Mouse (Mus musculus) CH12.LX (cell line): ENCODE data around the gene Il2rb. TPM values are rescaled to one million over a fixed set of nuclear protein-coding genes. Genes with fewer than 3 reads are reported as not detected.

Experiments
- DNase-seq: peaks from one replicate; pipeline ENCODE4 v3.0.0-alpha.2; 2013; ENCODE audit errors: extremely low read depth
- H3K27ac ChIP-seq: 2 replicates; pipeline ENCODE4 v1.5.1; 2012; ENCODE audit warnings: low read depth, mild to moderate bottlenecking, control low read depth, moderate library complexity; ENCODE audit not compliant: insufficient read depth
- H3K27me3 ChIP-seq: replicated peaks from 2 replicates; pipeline ENCODE3; 2012; ENCODE audit warnings: inconsistent platforms
- H3K36me3 ChIP-seq, 2 experiments: replicated peaks in 1 of 2; 2 replicates each; pipeline versions ENCODE3 to v1.6.1; 2012; ENCODE audit warnings: inconsistent platforms in 1 of 2, low read length in 1 of 2, mild to moderate bottlenecking in 1 of 2, mixed read lengths in 1 of 2, moderate library complexity in 1 of 2; ENCODE audit not compliant: control insufficient read depth in 1 of 2, insufficient read depth in 1 of 2
- H3K4me1 ChIP-seq, 2 experiments: 2 replicates each; pipeline ENCODE4 v1.6.1; 2012; ENCODE audit warnings: inconsistent platforms in 1 of 2, moderate library complexity in 1 of 2; ENCODE audit not compliant: insufficient read depth in 2 of 2, control insufficient read depth in 1 of 2
- H3K4me2 ChIP-seq: 2 replicates; pipeline ENCODE4 v1.6.1; 2012; ENCODE audit warnings: low read depth, mild to moderate bottlenecking, control low read depth; ENCODE audit not compliant: poor library complexity, insufficient read depth, severe bottlenecking
- H3K4me3 ChIP-seq, 3 experiments: fragments of 150-350 bp in 1 of 3; sonication (generic) in 1 of 3; replicated peaks in 1 of 3; 2 replicates each; pipeline versions ENCODE3 to v1.5.1; 2011 to 2012; ENCODE audit warnings: low read depth in 2 of 3, low read length in 2 of 3, mild to moderate bottlenecking in 2 of 3, moderate library complexity in 2 of 3, control low read depth in 1 of 3, improper control_type of control experiment in 1 of 3, inconsistent platforms in 1 of 3, mixed read lengths in 1 of 3; ENCODE audit not compliant: poor library complexity in 1 of 3
- H3K79me2 ChIP-seq: replicated peaks from 2 replicates; pipeline ENCODE4 v1.6.1; 2012; ENCODE audit warnings: mild to moderate bottlenecking, moderate library complexity; ENCODE audit not compliant: control insufficient read depth, poor library complexity, insufficient read depth, severe bottlenecking; ENCODE audit errors: extremely low read depth
- H3K9ac ChIP-seq: 2 replicates; pipeline ENCODE4 v1.6.1; 2012; ENCODE audit warnings: low read depth, mild to moderate bottlenecking, control low read depth, moderate library complexity; ENCODE audit not compliant: insufficient read depth
- H3K9me3 ChIP-seq: replicated peaks from 2 replicates; pipeline ENCODE3; 2012; ENCODE audit warnings: low read length, inconsistent platforms, mixed read lengths
- CHD2 ChIP-seq: IDR thresholded peaks from 2 replicates; pipeline ENCODE4 v1.6.1; 2011; ENCODE audit warnings: low read length, improper control_type of control experiment
- CTCF ChIP-seq, 2 experiments: IDR thresholded peaks in 1 of 2; conservative IDR thresholded peaks in 1 of 2; 2 replicates each; pipeline ENCODE4 v1.5.1; 2011 to 2012; ENCODE audit warnings: low read depth in 2 of 2, low read length in 2 of 2, improper control_type of control experiment in 1 of 2, inconsistent platforms in 1 of 2, mild to moderate bottlenecking in 1 of 2, moderate library complexity in 1 of 2
- ELF1 ChIP-seq: IDR thresholded peaks from 2 replicates; pipeline ENCODE4 v1.6.1; 2014; ENCODE audit warnings: low read depth, mild to moderate bottlenecking, inconsistent platforms, low read length, improper control_type of control experiment
- ETS1 ChIP-seq: conservative IDR thresholded peaks from 2 replicates; pipeline ENCODE4 v1.6.1; 2012; ENCODE audit warnings: low read depth, mild to moderate bottlenecking, inconsistent platforms, low read length, improper control_type of control experiment, moderate library complexity
- IRF4 ChIP-seq: IDR thresholded peaks from 2 replicates; pipeline ENCODE4 v1.6.1; 2014; ENCODE audit warnings: low read depth, mild to moderate bottlenecking, inconsistent platforms, low read length, improper control_type of control experiment
- JUN ChIP-seq: IDR thresholded peaks from 2 replicates; pipeline ENCODE4 v1.6.1; 2011; ENCODE audit warnings: low read depth, mild to moderate bottlenecking, low read length, improper control_type of control experiment, moderate library complexity; ENCODE audit not compliant: insufficient read depth
- MAFK ChIP-seq: IDR thresholded peaks from 2 replicates; pipeline ENCODE4 v1.6.1; 2011; ENCODE audit warnings: low read length, improper control_type of control experiment; ENCODE audit not compliant: insufficient replicate concordance
- MXI1 ChIP-seq: IDR thresholded peaks from 2 replicates; pipeline ENCODE4 v1.6.1; 2011; ENCODE audit warnings: mild to moderate bottlenecking, low read depth, low read length, improper control_type of control experiment
- PAX5 ChIP-seq: IDR thresholded peaks from 2 replicates; pipeline ENCODE4 v1.6.1; 2012; ENCODE audit warnings: low read length, inconsistent platforms, mixed read lengths
- RAD21 ChIP-seq: IDR thresholded peaks from 2 replicates; pipeline ENCODE4 v1.6.1; 2011; ENCODE audit warnings: low read depth, mild to moderate bottlenecking, low read length, improper control_type of control experiment, moderate library complexity
- SIN3A ChIP-seq: IDR thresholded peaks from 2 replicates; pipeline ENCODE4 v1.6.1; 2012; ENCODE audit warnings: low read length, improper control_type of control experiment, inconsistent platforms
- TBP ChIP-seq: conservative IDR thresholded peaks from 2 replicates; pipeline ENCODE4 v1.6.1; 2011; ENCODE audit warnings: low read depth, low read length, improper control_type of control experiment
- UBTF ChIP-seq: IDR thresholded peaks from 2 replicates; pipeline ENCODE4 v1.6.1; 2012; ENCODE audit warnings: low read depth, mild to moderate bottlenecking, inconsistent platforms, low read length, improper control_type of control experiment, moderate library complexity
- USF2 ChIP-seq: conservative IDR thresholded peaks from 2 replicates; pipeline ENCODE4 v1.6.1; 2011; ENCODE audit warnings: low read depth, low read length, improper control_type of control experiment
- ZMIZ1 ChIP-seq: IDR thresholded peaks from 2 replicates; pipeline ENCODE4 v1.6.1; 2012; ENCODE audit warnings: low read depth, mild to moderate bottlenecking, inconsistent platforms, low read length, improper control_type of control experiment
- ZNF384 ChIP-seq: IDR thresholded peaks from 2 replicates; pipeline ENCODE4 v1.6.1; 2012; ENCODE audit warnings: low read depth, low read length, improper control_type of control experiment, inconsistent platforms
- dilution Hi-C: fragments of 300-500 bp; cut with MboI; formaldehyde crosslinking; loops from 2 replicates; pipeline ENCODE4 v1.14.3; 2020; ENCODE audit warnings: low sequenced_read_pairs; ENCODE audit not compliant: extremely low pct_unique_long_range_greater_than_20kb, extremely low pct_ligation_motif_present
- in situ Hi-C: fragments of 300-500 bp; cut with MboI; formaldehyde crosslinking; loops from 3 replicates; pipeline ENCODE4 v1.14.3; 2019; ENCODE audit warnings: low sequenced_read_pairs, low pct_ligation_motif_present, low pct_unique_long_range_greater_than_20kb, mixed read lengths
- polyA plus RNA-seq: library from polyadenylated mRNA; unstranded; fragments of >175 nt; gene quantifications from 2 replicates; pipeline ENCODE4 v1.2.1, GENCODE M21; 2012; ENCODE audit warnings: low read depth; ENCODE audit not compliant: insufficient read length
- total RNA-seq, 2 experiments: library from RNA; depleted of rRNA; stranded (reverse); fragments of 300-350 nt in 1 of 2; fragments of >200 nt in 1 of 2; gene quantifications; 2 replicates each; pipeline ENCODE4 v1.2.3; 2012 to 2014

Gene Il2rb
- total and polyA plus RNA-seq, 3 experiments: 31.2 to 60.0 (median 32.1) TPM

DNA sequence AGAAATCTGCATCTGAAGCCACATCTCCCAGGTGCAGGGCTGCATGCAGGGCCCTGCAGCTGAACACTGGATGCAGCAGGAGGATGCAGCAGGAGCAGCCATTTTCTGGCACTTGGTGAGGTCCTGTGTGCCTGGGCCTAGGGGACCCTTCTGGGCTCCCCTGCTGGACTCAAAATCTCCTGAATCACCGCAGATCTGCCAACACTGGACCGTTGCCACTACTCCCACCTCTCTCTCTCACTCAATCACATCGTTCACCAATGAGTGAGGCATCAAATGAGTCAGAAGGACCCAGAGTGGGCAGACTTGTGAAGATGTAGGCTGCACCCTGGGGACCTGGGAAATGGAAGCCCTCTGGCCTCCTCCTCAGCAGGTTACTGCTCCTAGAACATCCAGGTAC is 46.0 kb upstream of the Il2rb start:
- no peaks in the 10 kb centered on the region for H3K9me3 ChIP-seq
- no peak for DNase-seq
- peaks cover 11% of the 10 kb centered on the region for H3K27me3 ChIP-seq
- dilution Hi-C loops (no loop called here), in situ Hi-C loops (loop anchor here (25.0 kb wide), 2 partner anchors 354 to 579 kb away; partner anchors contain the start of genes Eif3d and Foxred2)
- no peak overlapping the region for H3K4me3 ChIP-seq
- H3K79me2 ChIP-seq: no peaks in the 10 kb centered on the region
- no peak overlapping the region for H3K27ac ChIP-seq
- H3K36me3 ChIP-seq: no peaks in the 10 kb centered on the region
- TF ChIP-seq ZMIZ1 (no peak), MAFK (no peak), USF2 (no peak), MXI1 (no peak)
- H3K4me1 ChIP-seq: peaks cover 38 to 45% of the 10 kb centered on the region in 2 experiments
- H3K4me2 ChIP-seq: no peak overlapping the region
- H3K9ac ChIP-seq: no peak overlapping the region

DNA sequence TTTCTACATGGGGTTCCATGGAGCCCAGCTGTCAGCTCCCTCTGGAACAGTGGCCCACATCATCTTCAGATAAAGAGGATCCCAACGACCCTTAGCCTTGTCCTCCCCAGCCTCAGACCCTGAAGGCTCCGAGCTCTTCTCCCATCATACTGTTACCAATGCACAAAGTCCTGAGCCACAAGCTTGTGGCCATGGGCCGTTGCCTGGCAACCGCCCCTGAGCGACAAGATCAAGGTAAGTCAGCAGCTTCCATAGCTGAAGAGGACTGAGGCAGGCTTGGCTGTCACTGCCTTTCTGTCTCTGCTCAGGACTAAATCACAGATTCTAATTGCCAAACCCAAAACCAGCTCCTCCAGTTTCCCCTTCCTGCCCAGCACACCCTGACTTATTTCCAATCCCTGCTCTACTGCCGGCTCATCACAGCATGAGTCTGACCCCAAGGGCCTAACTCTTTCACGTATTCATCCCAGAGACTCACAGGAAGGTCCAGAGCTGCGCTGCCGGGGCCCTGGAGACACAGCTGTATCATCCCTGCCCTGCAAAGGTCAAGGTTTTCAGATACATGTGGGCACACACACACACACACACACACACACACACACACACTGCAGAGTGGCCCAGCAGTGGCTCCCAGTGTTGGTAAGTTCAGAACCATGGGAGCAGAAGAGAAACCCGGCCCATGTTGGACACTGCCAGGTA is 40.8 kb upstream of the Il2rb start:
- no peaks in the 10 kb centered on the region for H3K9me3 ChIP-seq
- no peaks in the 10 kb centered on the region for H3K36me3 ChIP-seq
- no peak for DNase-seq
- in situ Hi-C loops: loop anchor here (10.0 to 25.0 kb wide), 4 partner anchors 91 to 574 kb away; partner anchors contain the start of genes Eif3d and Foxred2
- H3K27ac ChIP-seq: no peak overlapping the region
- TF ChIP-seq JUN (no peak), ELF1 (no peak), IRF4 (no peak)
- H3K4me2 ChIP-seq: no peak overlapping the region
- H3K4me1 ChIP-seq: peaks cover 31 to 45% of the 10 kb centered on the region in 2 experiments
- no peaks in the 10 kb centered on the region for H3K27me3 ChIP-seq
- H3K9ac ChIP-seq: no peak overlapping the region
- dilution Hi-C loops: no loop called here
- H3K79me2 ChIP-seq: no peaks in the 10 kb centered on the region
- H3K4me3 ChIP-seq: no peak overlapping the region

DNA sequence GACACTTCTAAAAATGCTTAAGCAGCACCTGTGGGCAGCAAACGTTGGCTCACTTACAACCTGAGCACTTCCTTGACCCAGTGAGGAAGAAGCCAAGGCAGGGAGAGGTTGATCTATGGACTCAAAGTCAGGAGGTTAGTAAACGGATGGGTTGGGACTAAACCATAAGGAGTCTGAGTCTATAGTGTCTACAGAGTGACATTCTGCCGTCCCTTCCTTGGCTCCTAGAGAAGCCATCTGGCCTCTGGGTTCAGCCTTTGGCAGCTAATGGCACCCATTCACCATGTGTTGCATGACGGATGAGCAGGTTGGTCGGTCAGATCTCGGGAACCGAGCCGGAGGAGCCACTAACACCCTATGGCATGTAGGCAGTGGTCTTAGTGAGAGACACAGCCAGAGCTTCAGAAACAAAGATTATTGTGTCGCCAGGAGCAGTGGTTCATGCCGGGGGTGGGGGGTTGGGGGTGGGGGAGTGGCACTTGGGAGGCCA is 38.3 kb upstream of the Il2rb start:
- dilution Hi-C loops (no loop called here), in situ Hi-C loops (loop anchor here (10.0 to 25.0 kb wide), 4 partner anchors 89 to 571 kb away; partner anchors contain the start of genes Eif3d and Foxred2)
- no peak overlapping the region for H3K4me3 ChIP-seq
- no peaks in the 10 kb centered on the region for H3K27me3 ChIP-seq
- no peaks in the 10 kb centered on the region for H3K79me2 ChIP-seq
- H3K4me2 ChIP-seq: no peak overlapping the region
- DNase-seq: no peak
- H3K27ac ChIP-seq: no peak overlapping the region
- H3K36me3 ChIP-seq: no peaks in the 10 kb centered on the region
- no peak for TF ChIP-seq ETS1
- no peak for TF ChIP-seq CTCF (conservative IDR thresholded peaks at IDR 0.05 in 1 of 2, IDR thresholded peaks at IDR 0.05 in 1 of 2; ENCODE audit: low read depth in 2 of 2, low read length in 2 of 2)
- no peak for TF ChIP-seq SIN3A
- TF ChIP-seq MXI1: no peak
- no peak for TF ChIP-seq ELF1
- TF ChIP-seq CHD2: no peak
- TF ChIP-seq RAD21: no peak
- TF ChIP-seq TBP: no peak
- no peak for TF ChIP-seq PAX5
- TF ChIP-seq ZNF384: no peak
- no peak for TF ChIP-seq UBTF
- TF ChIP-seq, all 38 proteins: peak for 0
- no peaks in the 10 kb centered on the region for H3K9me3 ChIP-seq
- no peak overlapping the region for H3K9ac ChIP-seq
- peaks cover 35 to 52% of the 10 kb centered on the region in 2 experiments for H3K4me1 ChIP-seq
